Mouse (Mus musculus) yolk sac, embryonic 10.5 days (tissue): ENCODE results near the gene Mrgprh.
"Not testable (repeated sequence)": the region's sequence is repeated elsewhere in the genome, so short reads cannot be mapped to it uniquely, and the experiment has no call there.

Source experiments
- DNase-seq: peaks from one replicate; pipeline ENCODE4 v3.0.0-alpha.2; 2017; ENCODE audit warnings: low spot score

The Mrgprh gene

GRCm38 (mm10) chr17:12868640-12869039, 7.2 kb upstream of the Mrgprh start:
- no peak for DNase-seq

- no peak for DNase-seq
Observed at GRCm38 (mm10) chr17:12872275-12873028, 3.4 kb upstream of the Mrgprh start.

GRCm38 (mm10) chr17:12880178-12880577, 4.3 kb downstream of the Mrgprh start:
- peak; percentile 74 for DNase-seq

- DNase-seq = no peak
Observed at GRCm38 (mm10) chr17:12881216-12881615, 5.4 kb downstream of the Mrgprh start.

GRCm38 (mm10) chr17:12886620-12887019, 10.8 kb downstream of the Mrgprh start:
- no peak for DNase-seq

- no peak for DNase-seq
Observed at GRCm38 (mm10) chr17:12887021-12887775, 11.4 kb downstream of the Mrgprh start.

GRCm38 (mm10) chr17:12891054-12891453, 15.2 kb downstream of the Mrgprh start:
- no peak for DNase-seq

- DNase-seq = no peak
Observed at GRCm38 (mm10) chr17:12892033-12892432, 16.2 kb downstream of the Mrgprh start.

- DNase-seq = no peak
Observed at GRCm38 (mm10) chr17:12897674-12898073, 21.8 kb downstream of the Mrgprh start.

GRCm38 (mm10) chr17:12898607-12899006, 22.8 kb downstream of the Mrgprh start:
- DNase-seq = not testable (repeated sequence)

- DNase-seq = no peak
Observed at GRCm38 (mm10) chr17:12902291-12902690, 26.5 kb downstream of the Mrgprh start.

- no peak for DNase-seq
Observed at GRCm38 (mm10) chr17:12903372-12904333, 27.8 kb downstream of the Mrgprh start.

- no peak for DNase-seq
Observed at GRCm38 (mm10) chr17:12904349-12904748, 28.5 kb downstream of the Mrgprh start.

- DNase-seq = no peak
Observed at GRCm38 (mm10) chr17:12905810-12906209, 30.0 kb downstream of the Mrgprh start.

- DNase-seq = no peak
Observed at GRCm38 (mm10) chr17:12906436-12906835, 30.6 kb downstream of the Mrgprh start.

GRCm38 (mm10) chr17:12909361-12910280, 33.8 kb downstream of the Mrgprh start, which contains the start of gene Pnldc1:
Gene Pnldc1 (minus strand): TSS chr17:12910230.
- no peak for DNase-seq

GRCm38 (mm10) chr17:12910391-12910790, 34.6 kb downstream of the Mrgprh start:
- no peak for DNase-seq

- no peak for DNase-seq
Observed at GRCm38 (mm10) chr17:12915488-12915880, 39.6 kb downstream of the Mrgprh start, which contains the start of gene Tcp1. Gene Tcp1 (plus strand): TSS chr17:12915701.

GRCm38 (mm10) chr17:12915881-12916583, 40.2 kb downstream of the Mrgprh start, which contains the start of gene Mrpl18:
Gene Mrpl18 (minus strand): TSS chr17:12916345.
- DNase-seq = peak; percentile 100
